Mouse (Mus musculus): ENCODE data around the gene BC049762. TPM values are rescaled to one million over a fixed set of nuclear protein-coding genes. Genes with fewer than 3 reads are reported as not detected.
A peak's percentile ranks its signal among the peaks of the same experiment; 100 is the strongest.

BC049762 gene
- under 1 TPM in 3 of 4 experiments, not detected in 1; 0.49 to 0.66 (median 0.54) TPM for total RNA-seq (2022)

GRCm38 (mm10) chr11:51262342-51263285 lies at the start of gene BC049762:
BC049762 (minus strand) TSS chr11:51263046.
- peak; percentile 98 for DNase-seq

- no peak for DNase-seq
Observed at GRCm38 (mm10) chr11:51311846-51312245, 49.0 kb upstream of the BC049762 start.

GRCm38 (mm10) chr11:51308306-51308705 lies 45.5 kb upstream of the BC049762 start:
- DNase-seq: no peak

GRCm38 (mm10) chr11:51303981-51304553 lies 41.2 kb upstream of the BC049762 start:
- no peak for DNase-seq

- DNase-seq: peak; percentile 54
Observed at GRCm38 (mm10) chr11:51302396-51302795, 39.5 kb upstream of the BC049762 start.

GRCm38 (mm10) chr11:51298691-51299090 lies 35.8 kb upstream of the BC049762 start:
- peak; percentile 62 for DNase-seq

- no peak for DNase-seq
Observed at GRCm38 (mm10) chr11:51295742-51296141, 32.9 kb upstream of the BC049762 start.

GRCm38 (mm10) chr11:51293956-51294530 lies 31.2 kb upstream of the BC049762 start:
- DNase-seq: no peak

- DNase-seq: no peak
Observed at GRCm38 (mm10) chr11:51290066-51290955, 27.5 kb upstream of the BC049762 start.

- DNase-seq: peak; percentile 67
Observed at GRCm38 (mm10) chr11:51289564-51290041, 26.8 kb upstream of the BC049762 start, which contains the start of gene Col23a1. Col23a1 (plus strand) TSS chr11:51289920.

GRCm38 (mm10) chr11:51274418-51274817 lies 11.6 kb upstream of the BC049762 start:
- DNase-seq: no peak

- DNase-seq: no peak
Observed at GRCm38 (mm10) chr11:51265326-51265725, 2.5 kb upstream of the BC049762 start.

GRCm38 (mm10) chr11:51264352-51264751 lies 1.5 kb upstream of the BC049762 start:
- DNase-seq: peak; percentile 53

GRCm38 (mm10) chr11:51263286-51263831 lies 513 bp upstream of the BC049762 start:
- peak; percentile 60 for DNase-seq

GRCm38 (mm10) chr11:51261680-51262219 lies 1.1 kb downstream of the BC049762 start, which contains the start of gene Clk4:
Clk4 (plus strand) TSS chr11:51261730.
- DNase-seq: no peak

- DNase-seq: no peak
Observed at GRCm38 (mm10) chr11:51257006-51257405, 5.8 kb downstream of the BC049762 start.

GRCm38 (mm10) chr11:51242897-51243296 lies 19.9 kb downstream of the BC049762 start:
- DNase-seq: no peak

GRCm38 (mm10) chr11:51234626-51235025 lies 28.2 kb downstream of the BC049762 start:
- no peak for DNase-seq

- no peak for DNase-seq
Observed at GRCm38 (mm10) chr11:51227104-51227503, 35.7 kb downstream of the BC049762 start.

GRCm38 (mm10) chr11:51220308-51220707 lies 42.5 kb downstream of the BC049762 start, which contains the start of gene Gm12569:
Gm12569 (plus strand) TSS chr11:51220473.
- no peak for DNase-seq

GRCm38 (mm10) chr11:51219396-51219980 lies 43.4 kb downstream of the BC049762 start:
- no peak for DNase-seq

All from adrenal gland, adult 8-10 months (tissue).